ENCODE assay signal across 8 mouse cellular contexts in the genomic region with DNA sequence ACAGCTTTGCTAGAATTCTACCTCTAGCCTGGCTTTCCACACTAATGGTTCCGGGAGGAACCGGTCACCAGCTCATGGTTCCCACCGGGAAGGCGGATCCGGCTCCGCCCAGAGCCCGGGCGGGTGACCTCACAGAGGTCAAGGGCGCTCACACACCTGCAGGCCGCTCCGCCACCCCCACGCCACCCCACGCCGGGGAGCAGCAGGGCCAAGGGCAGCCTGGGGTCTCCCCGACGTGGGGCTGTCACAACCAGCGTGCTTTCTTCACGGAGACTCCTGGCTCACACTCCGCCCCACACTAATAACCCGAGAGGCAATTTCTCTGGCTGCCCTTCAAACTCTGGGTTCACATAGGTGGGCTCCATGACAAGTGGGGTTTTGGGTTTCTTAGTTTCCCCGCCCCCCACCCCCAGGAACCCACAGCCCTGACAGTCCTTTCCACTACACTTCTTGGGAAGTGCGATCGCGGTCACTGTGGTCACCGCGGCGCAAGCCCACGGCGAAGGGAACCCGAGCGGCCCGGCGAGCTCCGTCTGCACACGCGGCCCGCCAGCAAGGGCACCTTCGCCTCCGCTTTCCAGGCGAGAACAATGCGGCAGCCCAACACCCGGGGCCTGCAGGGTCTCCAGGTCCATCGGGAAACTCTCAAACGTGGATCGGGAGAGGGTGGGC. TPM values are rescaled to one million over a fixed set of nuclear protein-coding genes. Genes with fewer than 3 reads are reported as not detected.
DNase-seq lines count a peak whose midpoint lies in the region; ATAC-seq and TF ChIP-seq lines count a peak whose summit lies in the region.

No protein-coding gene starts in this region.

- DNase-seq in CD4-positive, CD25-positive, alpha-beta regulatory T cell, adult 2 months (ENCODE audit: low read depth, low spot score) = peak; percentile 51
- peak; percentile 76 for DNase-seq in embryonic facial prominence, embryonic 10.5 days (ENCODE audit: low spot score)
- peak; percentile 33 to 59 for DNase-seq in gastrocnemius, postnatal 4 days (ENCODE audit: low spot score in 2 of 2)
- DNase-seq in spleen, postnatal 10 days (ENCODE audit: low spot score in 2 of 2) = peak; percentile 67 to 69

- no peaks in the 10 kb centered on the region for H3K9me3 ChIP-seq in embryonic facial prominence, embryonic 10.5 days
- H3K9me3 ChIP-seq in intestine, postnatal 0 days (ENCODE audit: control insufficient read depth) = no peaks in the 10 kb centered on the region
- H3K9me3 ChIP-seq in limb, embryonic 13.5 days = no peaks in the 10 kb centered on the region
- no peaks in the 10 kb centered on the region for H3K9me3 ChIP-seq in midbrain, embryonic 12.5 days

- no peaks in the 10 kb centered on the region for H3K27me3 ChIP-seq in embryonic facial prominence, embryonic 10.5 days (replicated peaks; ENCODE audit: low read depth, poor library complexity, severe bottlenecking)
- no peaks in the 10 kb centered on the region for H3K27me3 ChIP-seq in intestine, postnatal 0 days (replicated peaks; ENCODE audit: control insufficient read depth, insufficient read depth, low read length)
- no peaks in the 10 kb centered on the region for H3K27me3 ChIP-seq in limb, embryonic 13.5 days
- H3K27me3 ChIP-seq in midbrain, embryonic 12.5 days = no peaks in the 10 kb centered on the region

- H3K4me2 ChIP-seq in intestine, postnatal 0 days (replicated peaks; ENCODE audit: low read depth) = peak overlapping the region; percentile 97
- peak overlapping the region; percentile 99 for H3K4me2 ChIP-seq in limb, embryonic 13.5 days (replicated peaks)
- peak overlapping the region; percentile 92 for H3K4me2 ChIP-seq in midbrain, embryonic 12.5 days (replicated peaks)

- WGBS in embryonic facial prominence, embryonic 10.5 days = under 1% methylated on average over 45 of the region's 45 CpGs
- WGBS in intestine, postnatal 0 days = under 1% methylated on average over 45 of the region's 45 CpGs
- WGBS in limb, embryonic 13.5 days = under 1% methylated on average over 45 of the region's 45 CpGs
- under 1% methylated on average over 45 of the region's 45 CpGs for WGBS in midbrain, embryonic 12.5 days

- peak overlapping the region; percentile 99 for H3K27ac ChIP-seq in embryonic facial prominence, embryonic 10.5 days (replicated peaks)
- peak overlapping the region; percentile 99 for H3K27ac ChIP-seq in intestine, postnatal 0 days (ENCODE audit: low read depth, low read length)
- peak overlapping the region; percentile 98 for H3K27ac ChIP-seq in limb, embryonic 13.5 days
- peak overlapping the region; percentile 99 for H3K27ac ChIP-seq in midbrain, embryonic 12.5 days (replicated peaks)

- H3K4me3 ChIP-seq in embryonic facial prominence, embryonic 10.5 days = peak overlapping the region; percentile 77
- peak overlapping the region; percentile 78 for H3K4me3 ChIP-seq in intestine, postnatal 0 days (ENCODE audit: low read depth, low read length)
- H3K4me3 ChIP-seq in limb, embryonic 13.5 days = peak overlapping the region; percentile 71
- peak overlapping the region; percentile 77 for H3K4me3 ChIP-seq in midbrain, embryonic 12.5 days

- no peak for ATAC-seq in CD4-positive, CD25-positive, alpha-beta regulatory T cell, adult 4 months
- peak; percentile 47 for ATAC-seq in intestine, postnatal 0 days
- ATAC-seq in limb, embryonic 13.5 days (ENCODE audit: low FRiP score, low read depth) = peak; percentile 51
- ATAC-seq in midbrain, embryonic 12.5 days (ENCODE audit: low FRiP score, low read depth) = peak; percentile 55

- peaks cover 26% of the 10 kb centered on the region for H3K4me1 ChIP-seq in embryonic facial prominence, embryonic 10.5 days
- no peaks in the 10 kb centered on the region for H3K4me1 ChIP-seq in intestine, postnatal 0 days (replicated peaks; ENCODE audit: control insufficient read depth, insufficient read depth, low read length)
- peaks cover 16% of the 10 kb centered on the region for H3K4me1 ChIP-seq in limb, embryonic 13.5 days
- peaks cover 45% of the 10 kb centered on the region for H3K4me1 ChIP-seq in midbrain, embryonic 12.5 days

- TF ChIP-seq CTCF in intestine, postnatal 0 days (IDR thresholded peaks at IDR 0.05; ENCODE audit: low read depth) = no peak

- H3K9ac ChIP-seq in intestine, postnatal 0 days (ENCODE audit: low read depth, low read length) = peak overlapping the region; percentile 97
- peak overlapping the region; percentile 92 for H3K9ac ChIP-seq in limb, embryonic 13.5 days
- H3K9ac ChIP-seq in midbrain, embryonic 12.5 days (replicated peaks) = peak overlapping the region; percentile 72

- H3K36me3 ChIP-seq in embryonic facial prominence, embryonic 10.5 days (replicated peaks) = no peaks in the 10 kb centered on the region
- H3K36me3 ChIP-seq in intestine, postnatal 0 days (ENCODE audit: control insufficient read depth, insufficient read depth) = no peaks in the 10 kb centered on the region
- no peaks in the 10 kb centered on the region for H3K36me3 ChIP-seq in limb, embryonic 13.5 days
- H3K36me3 ChIP-seq in midbrain, embryonic 12.5 days = no peaks in the 10 kb centered on the region

RNA-seq across cellular contexts. Expression of a gene that starts 6.8 kb away (rescaled TPM):
- polyA plus RNA-seq in CD4-positive, CD25-positive, alpha-beta regulatory T cell, adult 4 months (2017; shearing (Covaris generic)) = 10 to 100 TPM; 12.1 to 18.5 TPM
- polyA plus RNA-seq in embryonic facial prominence, embryonic 10.5 days (2016; fragmentation: Nextera tagmentation; extraction: Ambion mirVana) = 9.6 and 12.1 TPM in 2 replicates
- total RNA-seq in gastrocnemius, postnatal 4 days (2021) = 10 to 100 TPM; 32.7 to 32.9 TPM
- polyA plus RNA-seq in intestine, postnatal 0 days (2015; fragmentation: Nextera tagmentation; extraction: Ambion mirVana) = 3.2 and 4.0 TPM in 2 replicates
- 10.8 and 11.5 TPM in 2 replicates for polyA plus RNA-seq in limb, embryonic 13.5 days (2015; fragmentation: Nextera tagmentation; extraction: Ambion mirVana)
- polyA plus RNA-seq in midbrain, embryonic 12.5 days (2016; fragmentation: Nextera tagmentation; extraction: Ambion mirVana) = 22.2 and 24.2 TPM in 2 replicates
